Mouse (Mus musculus) heart, adult 8-10 months (tissue): ENCODE measurements around the gene Lrrc28. TPM values are rescaled to one million over a fixed set of nuclear protein-coding genes. Genes with fewer than 3 reads are reported as not detected.
A peak's percentile ranks its signal among the peaks of the same experiment; 100 is the strongest.

Experiments used
- DNase-seq: peaks from one replicate; pipeline ENCODE4 v3.0.0; 2022; ENCODE audit warnings: low spot score
- total RNA-seq, 4 experiments: library from RNA; stranded (reverse); gene quantifications; 2 replicates each; pipeline ENCODE4 v1.2.4; 2022

Gene Lrrc28
- 10 to 100 TPM; 13.5 to 19.6 (median 17.2) TPM for total RNA-seq

DNA sequence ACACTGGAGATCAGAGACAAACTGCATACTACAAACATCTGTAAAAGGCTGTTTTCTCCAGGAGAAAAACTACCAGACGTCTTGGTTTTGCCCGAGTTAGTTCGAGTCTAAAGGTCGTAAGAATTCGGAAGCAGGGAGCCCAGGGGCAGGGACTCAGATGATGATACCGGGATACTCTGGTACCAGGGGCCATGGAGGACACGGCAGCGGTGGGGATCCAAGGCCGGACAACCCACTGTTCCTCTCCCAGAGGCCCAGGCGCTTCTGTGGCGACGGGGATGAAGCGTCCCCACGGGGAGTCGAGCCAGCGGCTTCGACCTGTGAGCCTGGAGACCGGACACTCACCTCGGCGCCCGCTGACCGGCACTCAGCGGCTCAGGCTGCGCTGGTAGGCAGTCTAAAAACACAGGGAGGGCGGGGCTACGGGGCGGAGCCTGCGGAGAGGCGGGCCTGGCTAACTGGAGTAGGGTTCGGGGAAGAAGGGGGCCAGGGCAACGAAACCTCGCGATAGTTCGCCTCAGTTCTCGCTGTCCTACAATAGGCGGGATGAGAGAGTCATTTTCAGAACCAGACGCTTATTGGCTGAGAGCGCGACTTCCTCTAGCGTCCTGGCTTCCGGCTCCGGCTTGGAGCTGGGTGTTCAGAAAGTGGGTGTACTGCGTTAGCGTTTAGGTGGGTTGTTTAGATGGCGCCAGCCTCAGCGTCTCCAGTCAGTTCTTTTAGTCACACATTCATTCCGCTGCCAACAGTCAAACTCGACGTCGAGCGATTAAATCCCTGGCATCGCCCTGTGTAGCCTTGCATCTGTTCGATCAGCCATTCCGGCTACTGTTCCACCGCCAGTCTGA is at the start of gene Lrrc28:
Gene Lrrc28 (minus strand): TSS at position 436 of the 848 bp plus-strand sequence.
- peak; percentile 99 for DNase-seq

DNA sequence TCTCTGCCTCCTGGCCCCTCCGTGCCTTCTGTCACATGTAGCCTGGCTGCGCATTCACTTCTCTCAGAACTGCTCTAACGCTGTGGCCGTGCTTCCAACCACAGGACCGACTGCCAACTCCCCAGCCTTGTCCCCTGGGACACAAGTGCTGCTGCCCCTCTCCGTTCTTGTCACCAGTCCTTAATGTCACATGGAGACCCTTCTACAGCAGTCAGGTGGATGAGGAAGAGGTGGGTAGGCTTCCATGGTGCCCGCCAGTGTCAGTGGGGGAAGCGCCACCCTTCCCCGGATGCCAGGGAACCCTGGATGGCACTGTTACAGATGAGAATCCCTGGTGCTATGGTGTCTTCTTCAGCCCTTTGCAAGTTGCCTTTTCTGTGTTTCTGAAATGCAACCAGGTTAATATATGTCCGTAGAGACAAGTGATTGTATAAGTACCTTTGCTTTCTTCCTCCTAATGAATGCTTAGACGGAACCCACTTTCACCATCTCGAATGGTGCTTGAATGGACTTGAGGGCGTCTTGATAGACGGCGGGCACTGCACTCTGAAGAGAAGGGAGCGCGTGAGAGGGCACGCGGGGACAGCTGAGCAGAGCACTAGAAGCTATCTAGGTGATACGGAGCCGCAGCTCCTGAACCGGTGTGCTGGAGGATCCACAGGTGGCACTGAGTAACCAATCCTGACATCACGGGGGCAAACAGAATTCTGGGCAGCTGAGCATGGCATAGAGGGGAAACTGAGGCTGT is 47.9 kb upstream of the Lrrc28 start:
- DNase-seq: no peak

DNA sequence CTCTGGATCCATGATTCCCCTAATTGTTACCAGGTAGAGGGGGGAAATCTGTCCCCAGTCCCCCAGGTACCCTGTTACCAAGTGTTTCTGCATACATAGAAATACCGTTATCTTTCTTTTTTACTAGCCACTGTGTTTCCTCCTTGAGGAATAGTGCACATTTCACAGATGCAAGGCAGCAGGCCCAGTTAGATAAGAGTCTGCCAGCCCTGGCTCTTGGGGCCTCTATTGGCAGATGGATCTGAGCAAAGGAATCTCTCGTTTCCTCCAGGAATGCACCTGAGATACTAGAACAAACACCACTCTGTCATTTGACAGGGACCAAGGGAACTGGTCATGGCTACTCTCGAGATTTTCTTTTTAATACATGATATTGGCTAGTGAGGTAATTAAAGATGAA is 47.1 kb upstream of the Lrrc28 start:
- DNase-seq: peak; percentile 64

DNA sequence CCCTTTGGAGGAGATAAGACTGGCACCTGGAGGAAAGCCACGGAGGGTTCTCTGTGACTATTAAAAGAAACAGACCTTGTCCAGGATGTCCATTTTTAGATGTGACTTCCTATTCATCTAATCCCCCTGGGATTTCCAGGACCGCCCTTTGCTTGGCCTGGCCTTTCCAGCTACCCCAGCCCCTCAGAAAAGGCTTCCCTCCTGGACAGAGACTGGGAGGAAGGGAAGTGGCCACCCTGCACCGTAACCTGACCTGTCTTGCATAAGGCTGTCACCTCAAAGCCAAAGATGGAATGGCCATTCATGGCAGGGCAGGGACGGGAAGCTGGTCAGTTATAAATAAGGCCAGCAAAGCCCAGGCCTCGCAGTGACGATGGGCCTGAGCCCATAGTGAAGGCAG is 46.0 kb upstream of the Lrrc28 start:
- peak; percentile 31 for DNase-seq

DNA sequence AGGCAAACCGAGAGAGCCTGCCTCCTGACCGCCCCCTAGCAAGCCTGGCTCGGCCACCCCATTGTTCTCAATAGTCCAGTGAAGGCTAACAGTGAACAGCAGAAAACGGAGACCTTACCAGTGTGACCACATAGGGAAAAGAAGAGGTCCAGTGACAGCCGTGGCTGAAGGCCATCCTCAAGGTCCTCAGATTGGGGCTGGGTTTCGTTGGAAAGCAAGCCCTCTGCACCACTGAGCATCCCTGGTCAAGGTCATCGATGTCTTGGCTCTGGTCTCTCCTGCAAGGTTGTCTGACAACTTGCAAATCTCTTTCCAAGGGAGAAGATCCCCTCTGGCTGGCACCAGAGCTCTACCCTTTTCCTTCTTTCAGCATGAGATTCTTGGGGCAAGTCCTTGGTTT is 44.7 kb upstream of the Lrrc28 start:
- no peak for DNase-seq

DNA sequence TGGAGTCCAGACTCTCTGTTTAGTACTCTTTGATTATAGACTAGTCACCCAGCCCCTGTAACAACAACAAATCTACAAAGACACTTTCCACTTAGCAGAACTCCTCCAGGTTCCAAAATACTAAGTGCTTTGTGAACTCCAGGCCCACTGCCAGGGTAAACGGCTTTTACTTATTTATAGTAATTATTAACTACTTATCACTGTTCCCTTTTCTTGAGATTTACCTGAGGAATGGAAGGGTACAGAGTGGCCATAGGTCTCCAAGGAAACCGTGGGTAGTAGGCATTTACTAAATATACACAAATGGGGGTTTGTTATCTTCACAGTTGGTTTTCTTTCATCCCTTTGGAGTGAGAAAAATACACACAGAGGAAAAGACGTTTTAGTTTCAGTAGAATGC is 43.2 kb upstream of the Lrrc28 start:
- no peak for DNase-seq

DNA sequence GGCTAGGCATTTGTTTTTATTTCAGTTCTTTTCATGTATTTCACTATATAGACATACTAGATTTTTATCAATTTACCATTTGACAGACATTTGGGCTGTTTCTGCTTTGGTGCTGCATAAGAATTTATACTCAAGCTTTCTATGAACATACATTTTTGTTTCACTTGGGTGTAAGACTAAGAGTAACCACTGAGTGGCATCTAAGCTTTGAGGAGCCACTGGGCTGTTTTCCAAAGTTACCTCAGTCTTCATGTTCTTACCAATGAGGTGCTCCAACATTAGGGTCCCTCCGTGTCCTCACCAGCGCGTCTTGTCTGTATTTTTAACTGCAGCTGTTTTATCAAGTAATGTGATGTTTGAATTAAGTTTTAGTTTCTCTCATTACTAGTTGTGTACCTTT is 41.5 kb upstream of the Lrrc28 start:
- DNase-seq: no peak

DNA sequence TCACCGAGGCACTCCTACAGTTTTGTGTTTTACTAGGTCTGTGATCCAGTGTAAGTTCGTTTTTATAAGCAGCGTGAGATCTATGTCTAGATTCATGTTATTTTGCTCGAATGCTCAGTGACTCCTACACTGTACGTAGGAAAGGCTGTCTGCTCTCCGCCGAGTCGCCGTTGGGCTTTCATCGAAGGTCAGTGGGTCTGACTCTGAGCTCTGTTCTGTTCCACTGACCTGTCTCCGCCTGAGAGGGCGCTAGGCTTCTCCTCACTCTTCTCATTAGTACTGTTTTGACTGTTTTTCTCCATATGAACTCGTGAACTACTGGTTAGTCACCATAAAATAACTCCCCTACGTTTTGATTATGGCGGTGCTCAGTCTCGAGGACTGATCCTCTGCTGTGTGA is 37.9 kb upstream of the Lrrc28 start:
- no peak for DNase-seq

DNA sequence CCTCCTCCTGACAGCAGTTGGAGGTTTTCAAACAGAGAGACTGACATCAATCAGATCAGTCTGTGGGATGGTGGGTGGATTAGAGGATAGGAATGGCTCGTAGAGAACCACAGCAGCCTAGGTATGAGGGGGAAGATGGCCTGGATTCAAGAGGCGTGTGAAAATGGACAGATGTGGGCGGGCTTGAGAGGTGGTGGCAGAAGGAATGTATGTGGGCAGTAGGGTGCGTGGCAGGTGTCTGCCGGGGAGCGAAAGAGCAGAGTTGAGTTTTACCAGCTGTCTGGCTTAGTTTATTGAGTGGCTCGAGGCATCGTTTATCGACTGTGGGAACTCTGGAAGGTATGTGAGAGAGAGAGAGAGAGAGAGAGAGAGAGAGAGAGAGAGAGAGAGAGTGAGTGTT is 36.0 kb upstream of the Lrrc28 start:
- no peak for DNase-seq

DNA sequence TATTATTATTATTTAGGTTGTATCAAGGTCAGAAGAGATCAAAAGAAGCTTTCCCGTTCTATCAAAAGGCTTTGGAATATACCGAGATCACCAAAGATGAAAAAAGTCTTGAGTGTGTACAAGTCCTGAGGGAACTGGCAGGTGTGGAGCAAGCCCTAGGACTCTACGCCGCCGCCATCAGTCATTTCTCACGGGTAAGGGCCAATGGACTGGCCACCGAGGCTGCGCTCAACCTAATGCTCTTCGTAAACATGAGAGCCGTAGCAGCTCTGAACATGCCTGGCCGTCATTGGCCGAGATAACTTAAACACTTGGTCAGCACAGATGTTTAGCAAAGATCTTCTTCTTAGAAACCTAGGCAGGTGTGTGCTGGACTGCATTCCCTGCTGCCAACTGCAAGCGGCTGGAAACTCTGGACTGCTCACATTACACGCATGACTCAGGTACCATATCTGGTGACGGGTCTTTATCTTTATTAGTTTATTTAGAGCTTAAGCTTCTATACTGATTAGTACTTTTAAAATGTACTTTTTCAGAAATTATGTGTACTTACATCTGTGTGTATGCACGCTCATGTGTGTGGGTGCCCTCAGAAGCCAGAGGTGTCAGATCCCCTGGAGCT is 33.9 kb upstream of the Lrrc28 start:
- DNase-seq: no peak

DNA sequence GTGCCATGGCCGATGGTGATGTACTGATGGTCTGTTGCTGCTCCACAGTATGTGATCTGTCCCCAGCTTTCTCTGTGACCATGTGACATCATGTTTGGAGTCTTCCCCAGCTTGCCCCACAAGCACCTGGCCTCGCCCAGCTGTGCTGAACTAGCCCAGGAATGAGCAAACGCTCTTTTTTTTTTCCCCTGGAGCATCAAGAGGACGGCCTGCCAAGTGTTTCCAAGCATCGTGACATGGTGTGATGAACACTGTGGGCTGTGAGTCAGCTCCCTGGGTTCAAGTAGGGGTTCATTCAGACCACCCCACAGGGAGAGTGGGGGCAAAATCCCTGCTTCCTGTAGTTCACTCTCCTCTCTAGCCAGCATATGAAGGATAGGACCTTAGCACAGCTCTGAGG is 28.6 kb upstream of the Lrrc28 start:
- DNase-seq: no peak

DNA sequence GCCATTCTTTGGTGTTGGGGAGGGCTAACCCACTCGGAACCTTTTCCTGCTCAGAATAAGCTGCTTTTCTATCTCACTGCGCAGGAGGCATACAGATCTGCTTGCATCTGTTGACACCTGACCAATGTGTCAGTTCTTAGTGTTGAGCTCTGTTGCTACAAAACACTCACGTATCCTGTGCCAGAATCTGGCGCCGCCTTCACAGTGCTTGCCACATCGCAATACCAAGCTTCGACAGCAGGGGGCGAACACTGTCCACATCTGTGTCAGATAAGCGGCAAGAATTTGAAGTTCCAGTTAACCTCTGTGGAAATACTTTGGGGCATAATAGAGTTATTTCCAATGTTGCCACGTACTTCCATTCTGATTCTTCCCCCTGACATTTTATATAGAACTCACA is 27.6 kb upstream of the Lrrc28 start:
- DNase-seq: peak; percentile 98

DNA sequence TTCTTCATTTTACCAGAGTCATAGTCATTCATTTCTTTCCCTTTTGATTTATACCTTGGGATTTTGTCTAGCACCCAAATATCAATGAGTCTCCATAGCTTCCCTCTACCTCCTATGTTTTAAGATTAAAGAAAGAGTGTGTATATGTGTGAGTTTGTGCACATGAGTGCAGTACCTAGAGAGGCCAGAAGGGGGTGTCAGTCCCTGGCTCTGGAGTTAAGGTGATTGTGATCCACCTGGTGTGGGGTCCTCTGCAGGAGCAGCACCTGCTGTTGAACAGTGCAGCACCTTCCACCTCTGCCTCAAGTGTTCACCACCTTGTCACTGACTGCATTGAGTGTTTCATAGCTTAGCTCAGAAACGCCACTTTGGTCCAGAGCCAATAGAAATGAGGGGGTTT is 25.9 kb upstream of the Lrrc28 start:
- no peak for DNase-seq

DNA sequence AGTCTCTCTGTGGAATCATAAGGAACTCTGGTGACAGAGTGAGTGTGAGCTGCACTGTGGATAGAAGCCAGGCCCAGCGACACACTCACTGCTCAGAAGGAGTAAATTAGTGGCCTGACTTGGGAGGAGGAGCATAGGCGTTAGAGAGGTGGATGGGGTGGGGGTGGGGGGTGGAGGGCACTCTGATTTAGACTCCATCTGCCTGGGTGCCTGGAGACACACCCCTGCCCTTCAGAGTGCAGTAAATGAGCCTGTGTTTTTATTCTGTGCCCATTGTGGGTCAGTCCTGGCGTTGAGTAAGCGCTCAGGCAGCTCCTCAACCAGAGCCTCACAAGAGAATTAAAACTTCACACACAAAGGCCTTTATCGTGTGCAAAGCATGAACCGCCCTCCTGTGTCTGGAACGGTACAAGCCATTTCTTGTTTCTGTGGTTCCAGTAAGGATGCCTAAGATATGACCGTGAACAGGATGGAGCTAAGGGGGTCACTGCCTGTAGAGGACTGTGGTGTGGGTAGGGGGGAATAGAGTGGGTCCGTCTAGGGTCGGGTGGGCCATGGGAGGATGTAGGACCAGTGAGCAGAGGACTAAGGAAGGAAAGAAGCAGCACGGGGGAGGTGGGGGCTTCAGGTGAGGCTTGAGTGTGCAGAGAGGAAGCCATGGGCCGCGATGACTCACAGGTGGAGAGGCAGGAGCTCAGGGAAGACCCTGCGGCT is 19.1 kb upstream of the Lrrc28 start:
- DNase-seq: no peak

DNA sequence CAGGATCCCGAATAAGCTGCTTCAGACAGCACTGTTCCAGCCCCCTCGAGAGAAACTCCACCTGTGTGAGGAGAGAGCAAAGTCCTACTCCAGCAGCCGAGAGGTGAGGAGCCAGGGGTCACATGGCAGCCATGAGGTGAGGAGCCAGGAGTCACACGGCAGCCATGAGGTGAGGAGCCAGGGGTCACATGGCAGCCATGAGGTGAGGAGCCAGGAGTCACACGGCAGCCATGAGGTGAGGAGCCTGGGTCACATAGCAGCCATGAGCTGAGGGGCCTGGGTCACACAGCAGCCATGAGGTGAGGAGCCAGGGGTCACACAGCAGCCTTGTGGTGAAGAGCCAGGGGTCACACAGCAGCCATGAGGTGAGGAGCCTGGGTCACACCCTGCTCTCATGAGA is 17.4 kb upstream of the Lrrc28 start:
- no peak for DNase-seq

DNA sequence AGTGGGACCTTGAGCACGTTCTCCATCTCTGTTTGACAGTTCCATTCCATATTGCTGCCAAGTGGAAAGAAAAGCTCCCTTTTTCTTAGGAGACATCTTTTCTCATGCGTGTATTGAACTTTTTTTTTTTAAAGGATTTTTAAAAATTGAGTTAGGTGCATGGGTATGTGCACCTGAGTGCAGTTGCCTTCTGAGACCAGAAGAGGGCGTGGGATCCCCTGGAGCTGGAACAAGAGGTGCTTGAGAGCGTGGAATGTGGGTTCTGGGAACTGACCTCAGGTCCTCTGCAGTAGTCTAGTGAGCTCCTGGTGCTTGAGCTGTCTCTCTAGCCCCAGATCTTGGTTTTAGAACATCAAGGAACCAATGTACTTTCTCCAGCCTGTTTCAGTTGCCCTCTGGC is 13.0 kb upstream of the Lrrc28 start:
- DNase-seq: no peak

DNA sequence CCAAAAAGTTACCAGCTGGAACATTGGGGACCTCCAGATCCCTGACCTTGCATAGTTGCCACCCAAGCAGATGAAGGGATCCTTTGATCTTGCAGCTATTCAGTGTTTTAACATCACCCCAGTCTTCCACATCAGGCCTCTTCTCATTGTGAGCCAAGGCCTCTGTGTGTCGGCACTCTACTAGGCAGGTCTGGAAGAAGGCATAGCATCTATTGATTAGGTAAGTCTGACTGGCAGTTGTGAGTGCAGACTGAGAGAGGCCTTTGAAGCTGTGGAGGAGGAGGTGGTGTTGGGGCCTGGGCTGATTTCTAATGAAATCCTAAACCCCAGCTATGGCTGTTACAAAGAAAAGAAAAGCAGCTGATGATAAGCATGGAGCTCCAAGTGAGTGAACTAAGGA is 10.1 kb upstream of the Lrrc28 start:
- no peak for DNase-seq

DNA sequence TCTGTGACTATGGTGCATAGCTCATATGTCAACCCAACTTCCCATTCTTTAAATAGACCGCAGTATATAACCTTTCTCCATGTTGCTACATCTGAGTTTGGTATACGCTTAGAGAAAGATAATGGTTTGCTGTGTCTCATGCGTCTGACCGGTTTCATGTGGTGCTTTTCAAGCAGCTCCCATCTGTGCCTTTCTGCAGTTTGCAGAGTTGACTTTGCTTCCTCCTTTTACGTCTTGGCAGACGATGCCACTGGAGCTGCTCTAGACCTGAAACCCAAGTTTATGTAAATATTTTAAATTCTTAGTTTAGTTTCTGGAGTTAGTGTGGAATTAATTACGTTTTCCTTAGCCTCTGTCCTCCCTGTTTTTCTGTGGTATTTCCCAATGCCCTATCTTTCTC is 9.6 kb upstream of the Lrrc28 start:
- DNase-seq: no peak

DNA sequence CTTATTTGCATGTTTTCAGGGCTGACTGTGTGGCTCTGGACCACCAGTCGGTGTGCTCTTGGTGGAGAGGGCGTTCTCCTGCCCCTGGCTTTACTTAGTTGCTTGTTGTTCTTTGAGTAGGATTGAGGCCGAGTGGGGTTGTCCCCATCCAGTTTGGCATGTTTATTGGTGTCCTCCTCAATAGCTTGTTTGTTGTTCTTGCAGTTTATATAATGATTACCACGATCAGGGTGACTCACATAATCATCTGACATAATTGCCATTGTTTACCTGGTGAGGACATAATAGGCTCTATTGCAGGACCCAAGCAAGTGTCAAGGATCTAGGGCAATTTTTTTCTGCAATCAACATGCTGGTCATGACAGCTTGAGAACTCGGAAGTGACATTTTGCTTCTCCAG is 7.1 kb upstream of the Lrrc28 start:
- no peak for DNase-seq

DNA sequence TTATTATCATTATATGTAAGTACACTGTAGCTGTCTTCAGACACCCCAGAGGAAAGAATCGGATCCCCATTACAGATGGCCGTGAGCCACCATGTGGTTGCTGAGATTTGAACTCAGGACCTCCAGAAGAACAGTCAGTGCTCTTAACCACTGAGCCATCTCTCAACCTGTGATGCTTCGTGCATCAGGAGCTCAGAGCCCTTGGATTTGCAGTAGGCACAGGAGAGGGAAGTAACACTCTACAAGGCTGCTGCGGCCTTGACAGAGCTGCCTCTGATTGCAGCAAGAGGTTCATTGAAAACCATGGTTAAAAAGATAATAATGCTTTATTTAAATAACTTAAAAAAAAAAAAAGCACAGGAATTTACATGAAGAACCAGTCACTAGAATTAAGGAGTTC is 3.3 kb upstream of the Lrrc28 start:
- no peak for DNase-seq

DNA sequence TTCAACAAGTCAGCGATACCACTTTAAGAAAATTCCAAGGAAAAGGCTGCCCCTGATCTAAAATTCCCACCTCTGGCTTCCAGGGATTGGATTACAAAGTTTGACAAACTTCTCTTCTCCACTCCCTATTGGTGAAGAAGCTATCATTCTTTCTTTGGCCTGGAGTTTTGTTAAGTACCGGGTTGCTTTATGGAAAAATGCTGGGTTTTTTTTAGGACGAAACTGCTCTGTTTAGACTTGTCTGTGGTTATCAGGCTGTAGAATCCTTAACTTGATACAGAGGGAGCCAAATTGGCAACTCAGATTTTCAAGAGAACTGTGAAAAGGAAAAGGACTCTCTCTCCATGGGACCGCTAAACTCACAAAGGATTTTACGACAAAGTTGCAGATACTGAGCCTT is 2.2 kb upstream of the Lrrc28 start, which contains the start of gene Ttc23:
Gene Ttc23 (plus strand): TSS at position 134 of the 400 bp plus-strand sequence.
- peak; percentile 84 for DNase-seq

DNA sequence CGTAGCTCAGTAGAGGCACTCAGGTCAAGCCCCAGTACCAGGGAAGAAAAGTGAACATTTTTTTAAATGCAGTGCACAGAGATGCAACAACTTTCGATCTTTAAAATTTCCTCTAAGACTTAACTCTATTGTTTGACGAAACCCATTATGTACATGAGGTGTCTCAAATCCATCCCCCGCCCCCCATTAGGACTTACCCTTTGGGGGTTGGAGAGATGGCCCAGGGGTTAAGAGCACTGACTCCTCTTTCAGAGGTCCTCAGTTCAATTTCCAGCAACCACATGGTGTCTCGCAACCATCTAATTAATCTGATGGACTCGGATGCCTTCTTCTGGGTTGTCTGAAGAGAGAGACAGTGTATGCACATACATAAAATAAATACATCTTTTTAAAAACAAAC is 1.1 kb upstream of the Lrrc28 start:
- DNase-seq: no peak
